Mouse (Mus musculus) retina, embryonic 14.5 days (tissue): ENCODE results near the gene Abca17.

Source experiments
- DNase-seq: peaks from one replicate; pipeline ENCODE4 v3.0.0-alpha.2; 2015; ENCODE audit warnings: low spot score

The Abca17 gene

GRCm38 (mm10) chr17:24346831-24347230, 4.0 kb downstream of the Abca17 start:
- peak; percentile 45 for DNase-seq

- DNase-seq: no peak
Measured at GRCm38 (mm10) chr17:24344672-24345071, 6.2 kb downstream of the Abca17 start.

GRCm38 (mm10) chr17:24327656-24328055, 23.2 kb downstream of the Abca17 start:
- no peak for DNase-seq

GRCm38 (mm10) chr17:24325051-24325450, 25.8 kb downstream of the Abca17 start:
- no peak for DNase-seq

GRCm38 (mm10) chr17:24320826-24321225, 30.0 kb downstream of the Abca17 start:
- DNase-seq: no peak

- DNase-seq: peak; percentile 61
Measured at GRCm38 (mm10) chr17:24307500-24307899, 43.4 kb downstream of the Abca17 start.

- no peak for DNase-seq
Measured at GRCm38 (mm10) chr17:24300651-24301050, 50.2 kb downstream of the Abca17 start.

GRCm38 (mm10) chr17:24289338-24289737, 61.5 kb downstream of the Abca17 start:
- DNase-seq: no peak

- no peak for DNase-seq
Measured at GRCm38 (mm10) chr17:24288477-24288876, 62.4 kb downstream of the Abca17 start.

GRCm38 (mm10) chr17:24285680-24286079, 65.2 kb downstream of the Abca17 start:
- no peak for DNase-seq

GRCm38 (mm10) chr17:24283266-24283818, 67.5 kb downstream of the Abca17 start:
- DNase-seq: no peak

GRCm38 (mm10) chr17:24282637-24283036, 68.2 kb downstream of the Abca17 start:
- DNase-seq: peak; percentile 11

GRCm38 (mm10) chr17:24279907-24280306, 71.0 kb downstream of the Abca17 start:
- DNase-seq: no peak

GRCm38 (mm10) chr17:24267133-24267532, 83.7 kb downstream of the Abca17 start:
- no peak for DNase-seq

- DNase-seq: no peak
Measured at GRCm38 (mm10) chr17:24264766-24265165, 86.1 kb downstream of the Abca17 start.

- DNase-seq: no peak
Measured at GRCm38 (mm10) chr17:24260516-24260915, 90.4 kb downstream of the Abca17 start.

GRCm38 (mm10) chr17:24259702-24260101, 91.2 kb downstream of the Abca17 start:
- no peak for DNase-seq

- no peak for DNase-seq
Measured at GRCm38 (mm10) chr17:24258981-24259380, 91.9 kb downstream of the Abca17 start.

- DNase-seq: no peak
Measured at GRCm38 (mm10) chr17:24252329-24252728, 98.5 kb downstream of the Abca17 start.

- DNase-seq: peak; percentile 98
Measured at GRCm38 (mm10) chr17:24251320-24252069, 99.4 kb downstream of the Abca17 start, which contains the start of gene Ccnf. TSS of gene Ccnf (minus strand) at chr17:24251484.

GRCm38 (mm10) chr17:24250988-24251319, 99.9 kb downstream of the Abca17 start:
- no peak for DNase-seq

- DNase-seq: peak; percentile 13
Measured at GRCm38 (mm10) chr17:24248641-24249040, 102.2 kb downstream of the Abca17 start.

- DNase-seq: no peak
Measured at GRCm38 (mm10) chr17:24244061-24244460, 106.8 kb downstream of the Abca17 start.
